Mouse (Mus musculus) spleen, adult 2 months (tissue): ENCODE measurements around the gene Hist1h4h. TPM values are rescaled to one million over a fixed set of nuclear protein-coding genes. Genes with fewer than 3 reads are reported as not detected.
"Not testable (repeated sequence)": the region's sequence is repeated elsewhere in the genome, so short reads cannot be mapped to it uniquely, and the experiment has no call there.

ENCODE experiments used
- DNase-seq, 2 experiments: peaks; one replicate each; pipeline versions ENCODE4 v3.0.0 to v3.0.0-alpha.2; 2012 to 2021; ENCODE audit warnings: low spot score in 2 of 2, low read depth in 1 of 2
- H3K27ac ChIP-seq: fragments of 200-500 bp; 2 replicates; pipeline ENCODE4 v1.5.1; 2012; ENCODE audit warnings: low read length, inconsistent platforms; ENCODE audit not compliant: insufficient read depth
- H3K27me3 ChIP-seq: fragments of 200-500 bp; 2 replicates; pipeline ENCODE4 v1.6.1; 2012; ENCODE audit warnings: mild to moderate bottlenecking, moderate library complexity, low read length, inconsistent platforms; ENCODE audit not compliant: control insufficient read depth, insufficient read depth
- H3K36me3 ChIP-seq: fragments of 200-500 bp; 2 replicates; pipeline ENCODE4 v1.6.1; 2012; ENCODE audit warnings: mild to moderate bottlenecking, low read length, inconsistent platforms; ENCODE audit not compliant: control insufficient read depth, insufficient read depth
- H3K4me1 ChIP-seq: fragments of 200-500 bp; 2 replicates; pipeline ENCODE4 v1.6.1; 2011; ENCODE audit warnings: inconsistent platforms; ENCODE audit not compliant: control insufficient read depth, insufficient read depth, insufficient read length
- H3K4me3 ChIP-seq: fragments of 200-500 bp; 2 replicates; pipeline ENCODE4 v1.5.1; 2011; ENCODE audit warnings: mild to moderate bottlenecking, inconsistent platforms; ENCODE audit not compliant: insufficient read depth, insufficient read length; ENCODE audit errors: extremely low read depth
- CTCF ChIP-seq: fragments of 200-500 bp; IDR thresholded peaks from 2 replicates; pipeline ENCODE4 v1.5.1; 2011; ENCODE audit warnings: mild to moderate bottlenecking, inconsistent platforms; ENCODE audit not compliant: insufficient read depth, insufficient read length, insufficient replicate concordance; ENCODE audit errors: extremely low read depth
- POLR2A ChIP-seq: fragments of 200-500 bp; IDR thresholded peaks from 2 replicates; pipeline ENCODE4 v1.6.1; 2011; ENCODE audit warnings: low read depth, low read length, inconsistent platforms
- WGBS: fragments of 180-500 bp; shearing (Covaris S2); methylation state at CpG from one replicate; pipeline ENCODE4 v1.1.7; 2018; 5-methylcytosine and 5-hydroxymethylcytosine counted together
- polyA plus RNA-seq: library from polyadenylated mRNA; depleted of rRNA; stranded (reverse); fragments of >200 nt; gene quantifications from 2 replicates; pipeline ENCODE4 v1.2.3, GENCODE M21; 2012

Gene Hist1h4h
- polyA plus RNA-seq, 1 experiment = 26.5 TPM

DNA sequence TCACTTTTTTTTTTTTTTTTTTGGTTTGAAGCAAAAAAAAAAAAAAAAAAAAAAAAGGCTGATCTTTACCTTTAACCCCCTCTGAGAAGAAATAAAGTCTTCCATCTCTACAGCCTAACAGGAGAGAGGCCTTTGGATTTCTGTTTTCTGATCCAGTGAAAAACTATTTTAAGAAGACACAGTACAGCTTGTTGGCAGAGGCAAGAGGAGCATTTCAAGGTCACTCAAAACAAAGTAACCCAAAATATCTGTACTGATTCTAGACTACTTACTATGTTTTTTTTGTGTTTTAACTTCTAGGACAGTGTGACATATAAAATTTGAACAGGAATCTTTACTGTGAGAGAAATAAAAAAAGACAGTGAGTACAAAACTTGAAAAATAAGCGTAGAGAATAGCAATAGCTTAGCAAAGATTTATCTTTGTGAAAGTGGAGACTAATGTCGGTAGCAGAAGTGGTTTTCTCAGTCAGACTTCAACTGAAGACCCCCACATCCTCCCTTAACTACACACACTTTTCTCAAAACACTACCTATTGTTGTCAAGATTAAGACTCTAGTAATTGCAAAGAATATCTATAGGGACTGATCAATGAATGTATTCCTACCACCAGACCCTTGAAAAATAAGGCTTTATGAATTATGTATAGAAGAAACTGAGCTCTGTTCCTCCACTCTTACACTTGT, 1.2 kb upstream of the Hist1h4h start:
- no peak overlapping the region for H3K4me3 ChIP-seq
- no peaks in the 10 kb centered on the region for H3K27me3 ChIP-seq
- no peak overlapping the region for H3K27ac ChIP-seq
- WGBS = 21% methylated on average over 2 of the region's 2 CpGs
- H3K4me1 ChIP-seq = peaks cover 3% of the 10 kb centered on the region; the same call in 1 of the 2 replicates
- H3K36me3 ChIP-seq = no peaks in the 10 kb centered on the region
- no peak for TF ChIP-seq CTCF
- no peak for TF ChIP-seq POLR2A
- no peak for DNase-seq

DNA sequence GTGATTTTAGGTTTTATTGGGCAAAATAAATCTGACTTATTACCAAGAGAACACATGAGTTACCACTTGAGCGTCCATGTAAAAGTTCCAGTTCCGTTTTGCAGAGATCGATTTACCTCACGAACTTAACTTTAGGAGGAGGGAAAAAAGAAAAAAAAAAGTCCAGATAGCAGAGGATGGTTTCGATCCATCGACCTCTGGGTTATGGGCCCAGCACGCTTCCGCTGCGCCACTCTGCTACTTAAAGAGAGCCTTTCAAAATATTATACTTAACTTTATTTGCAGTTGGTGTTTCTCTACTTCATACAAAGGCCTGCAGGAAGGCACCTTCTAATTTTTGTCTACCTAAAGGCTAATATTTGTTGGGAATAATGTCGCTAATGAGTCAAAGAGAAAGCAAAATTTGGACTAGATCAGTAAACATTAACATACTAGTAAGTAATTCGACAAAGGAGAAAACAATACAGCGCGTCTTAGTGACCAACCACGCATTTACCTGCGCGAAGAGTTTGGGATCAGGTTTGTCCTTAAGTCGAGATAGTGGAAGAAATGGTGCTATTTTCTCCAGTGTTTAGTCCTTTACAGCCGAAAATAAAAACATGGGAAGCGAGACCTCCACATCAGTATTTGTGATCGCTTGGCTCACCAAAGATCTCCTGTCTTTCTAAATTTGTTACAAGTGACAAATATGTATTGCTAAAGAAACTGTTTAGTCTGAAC, 509 bp upstream of the Hist1h4h start:
- WGBS = under 1% methylated on average over 20 of the region's 20 CpGs
- H3K36me3 ChIP-seq = no peaks in the 10 kb centered on the region
- peak overlapping the region; percentile 59 for H3K4me3 ChIP-seq
- H3K27ac ChIP-seq = peak overlapping the region; percentile 86
- no peaks in the 10 kb centered on the region for H3K27me3 ChIP-seq
- peaks cover 3% of the 10 kb centered on the region; the same call in 1 of the 2 replicates for H3K4me1 ChIP-seq
- DNase-seq = peak; percentile 50 to 69
- no peak for TF ChIP-seq CTCF
- TF ChIP-seq POLR2A = no peak

DNA sequence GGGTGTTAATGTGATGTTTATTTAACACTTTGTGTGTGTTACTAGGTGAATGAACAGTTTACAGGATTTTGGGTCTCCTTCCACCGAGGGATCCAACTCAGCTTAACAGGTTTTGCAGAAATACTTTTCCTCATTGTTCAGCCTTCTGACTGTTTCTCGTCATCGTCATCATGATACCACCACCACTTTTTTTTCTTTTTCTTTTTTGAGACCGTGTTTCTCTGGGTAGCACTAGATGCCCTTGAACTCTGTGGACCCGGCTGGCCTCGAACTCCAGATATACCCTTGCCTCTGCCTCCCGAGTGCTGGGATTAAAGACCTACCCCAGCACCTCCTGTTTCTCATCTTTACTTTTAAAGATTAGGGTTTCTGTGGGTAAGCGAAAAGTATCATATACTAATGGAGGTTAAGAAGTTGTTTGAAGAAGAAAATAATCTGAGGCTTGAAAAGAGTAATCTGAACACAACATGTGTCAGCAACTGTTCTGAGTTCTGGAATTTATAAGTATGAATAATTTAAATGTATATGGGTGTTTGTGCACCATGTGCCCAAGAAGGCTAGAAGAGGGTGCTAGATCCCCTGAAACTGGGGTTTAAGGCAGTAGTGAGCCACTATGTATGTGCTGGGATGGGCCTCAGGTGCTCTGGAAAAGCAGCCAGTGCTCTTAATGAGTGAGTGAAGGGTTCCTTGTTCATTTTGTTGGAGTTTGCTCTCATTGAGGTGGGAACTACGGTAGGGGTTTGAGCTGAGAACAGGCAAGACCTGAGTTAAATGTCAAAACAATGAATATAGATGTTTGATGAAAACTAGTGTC, 1.6 kb downstream of the Hist1h4h start:
- peaks cover 3% of the 10 kb centered on the region; the same call in 1 of the 2 replicates for H3K4me1 ChIP-seq
- no peak for DNase-seq
- 22% methylated on average over 9 of the region's 9 CpGs for WGBS
- TF ChIP-seq CTCF = no peak
- TF ChIP-seq POLR2A = no peak
- no peaks in the 10 kb centered on the region for H3K36me3 ChIP-seq
- H3K27ac ChIP-seq = peak overlapping the region; percentile 20; the same call in 1 of the 2 replicates
- no peaks in the 10 kb centered on the region for H3K27me3 ChIP-seq
- H3K4me3 ChIP-seq = no peak overlapping the region

GRCm38 (mm10) chr13:23533560-23534367, 2.9 kb downstream of the Hist1h4h start, which contains the start of gene Hist1h2af:
TSS of gene Hist1h2af (plus strand) at chr13:23533906.
- Histone ChIP-seq H3K4me3 (peak within 1 kb of the TSS; percentile 46), H3K27ac (peak within 1 kb of the TSS; percentile 60)
- WGBS = under 1% methylated on average over 32 of the region's 53 CpGs
- H3K4me1 ChIP-seq, H3K36me3 ChIP-seq, H3K27me3 ChIP-seq: not testable (repeated sequence)
- peak; percentile 51 to 55 for DNase-seq

- Histone ChIP-seq H3K36me3 (no peaks in the 10 kb centered on the region), H3K4me3 (peak overlapping the region; percentile 14), H3K4me1 (peaks cover 3% of the 10 kb centered on the region; the same call in 1 of the 2 replicates), H3K27me3 (no peaks in the 10 kb centered on the region), H3K27ac (peak overlapping the region; percentile 11; the same call in 1 of the 2 replicates)
- under 1% methylated on average over 15 of the region's 15 CpGs for WGBS
- no peak for DNase-seq
- TF ChIP-seq POLR2A (no peak), CTCF (no peak)
These were observed 3.7 kb downstream of the Hist1h4h start for GRCm38 (mm10) chr13:23534368-23535131.

DNA sequence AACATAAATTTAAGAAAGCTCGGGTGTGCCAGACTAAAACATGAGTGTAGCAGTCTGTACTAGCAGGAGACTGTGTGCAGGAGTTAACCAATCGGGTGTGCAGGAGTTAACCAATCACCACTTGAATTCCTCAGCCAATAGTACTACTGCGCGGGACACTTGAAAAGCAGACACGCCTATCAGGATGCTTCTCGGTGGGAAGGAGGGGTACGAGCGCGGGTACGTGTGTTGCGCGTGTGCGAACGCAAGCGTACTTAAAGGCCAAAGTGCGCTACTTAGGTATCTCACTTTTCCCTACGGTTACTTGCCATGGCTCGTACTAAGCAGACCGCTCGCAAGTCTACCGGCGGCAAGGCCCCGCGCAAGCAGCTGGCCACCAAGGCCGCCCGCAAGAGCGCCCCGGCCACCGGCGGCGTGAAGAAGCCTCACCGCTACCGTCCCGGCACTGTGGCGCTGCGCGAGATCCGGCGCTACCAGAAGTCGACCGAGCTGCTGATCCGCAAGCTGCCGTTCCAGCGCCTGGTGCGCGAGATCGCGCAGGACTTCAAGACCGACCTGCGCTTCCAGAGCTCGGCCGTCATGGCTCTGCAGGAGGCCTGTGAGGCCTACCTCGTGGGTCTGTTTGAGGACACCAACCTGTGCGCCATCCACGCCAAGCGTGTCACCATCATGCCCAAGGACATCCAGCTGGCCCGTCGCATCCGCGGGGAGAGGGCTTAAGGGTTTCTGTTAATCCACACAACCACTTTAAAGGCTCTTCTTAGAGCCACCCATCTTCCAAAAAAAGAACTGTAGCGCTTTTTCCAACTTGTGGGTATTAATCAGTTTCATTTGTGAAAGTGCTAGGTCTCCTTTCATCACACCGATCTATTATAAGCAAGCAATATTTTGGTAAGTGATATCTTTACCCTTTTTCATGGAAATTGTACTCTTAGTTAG, 4.6 kb downstream of the Hist1h4h start, which contains the start of gene Hist1h3g:
Gene Hist1h3g, plus strand, starts transcription at position 286 of the 939 bp plus-strand sequence.
- not testable (repeated sequence) for H3K36me3 ChIP-seq, H3K27me3 ChIP-seq, H3K4me1 ChIP-seq
- H3K4me3 ChIP-seq = peak within 1 kb of the TSS; percentile 59
- peak; percentile 78 to 86 for DNase-seq
- H3K27ac ChIP-seq = peak within 1 kb of the TSS; percentile 11; the same call in 1 of the 2 replicates
- WGBS = under 1% methylated on average over 56 of the region's 62 CpGs
